Mouse (Mus musculus): ENCODE measurements at regions not wholly inside any gene's neighbourhood (a gene's known extent, or its start where the extent isn't known, plus 50 kb on each side); places are given as distances from the start of the nearest gene placed in this dataset.

DNA sequence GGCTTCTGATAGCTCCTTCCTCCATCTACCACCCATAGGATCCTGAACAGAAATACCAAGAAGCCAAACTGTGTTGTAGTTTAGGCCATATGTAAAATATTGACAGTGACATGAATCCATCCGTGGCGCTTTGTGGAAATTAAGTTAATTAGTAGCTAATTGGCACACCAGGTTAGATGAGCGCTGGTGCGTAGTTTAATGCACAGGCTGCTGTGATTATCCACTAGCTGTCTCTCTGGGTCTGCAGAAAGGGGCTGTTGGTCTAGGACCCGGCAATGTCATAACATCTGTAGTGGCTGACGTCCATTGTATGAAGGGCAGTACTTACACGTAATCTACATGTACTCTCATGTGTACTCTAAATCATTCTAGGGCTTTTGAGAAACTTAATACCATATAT lies 134.7 kb downstream of the Ifng start:
- TF ChIP-seq POLR2A (IDR thresholded peaks at IDR 0.05; ENCODE audit: low read depth, low read length) (no peak), CTCF (IDR thresholded peaks at IDR 0.05; ENCODE audit: extremely low read depth, insufficient read length, insufficient replicate concordance, low read depth, low read length) (no peak)
